Mouse (Mus musculus): ENCODE results near the gene Mctp1. TPM values are rescaled to one million over a fixed set of nuclear protein-coding genes. Genes with fewer than 3 reads are reported as not detected.

Gene Mctp1
- polyA plus RNA-seq, 1 experiment from 2014 or later = 0.33 TPM

GRCm38 (mm10) chr13:77068847-77069246 is 684.5 kb downstream of the Mctp1 start:
- ATAC-seq (replicated peaks; ENCODE audit: low FRiP score, low read depth) (no peak), DNase-seq (ENCODE audit: low spot score) (no peak)
- Histone ChIP-seq H3K4me2 (ENCODE audit: low read length) (no peak overlapping the region), H3K36me3 (ENCODE audit: insufficient read depth, low read length) (0 out of 2 replicates have a peak, but pooled peaks cover 5% of the 10 kb centered on the region), H3K9ac (ENCODE audit: low read depth, low read length) (no peak overlapping the region), H3K4me1 (replicated peaks; ENCODE audit: insufficient read depth, low read length) (no peaks in the 10 kb centered on the region), H3K4me3 (replicated peaks; ENCODE audit: low read depth, low read length) (no peak overlapping the region), H3K9me3 (replicated peaks; ENCODE audit: low read length) (no peaks in the 10 kb centered on the region), H3K27ac (no peak overlapping the region), H3K27me3 (ENCODE audit: insufficient read depth, low read length) (no peaks in the 10 kb centered on the region)
- 95% methylated on average over 1 of the region's 1 CpGs for WGBS
- no peak for TF ChIP-seq CTCF (IDR thresholded peaks at IDR 0.05; ENCODE audit: low read depth)

GRCm38 (mm10) chr13:77072030-77072429 is 687.7 kb downstream of the Mctp1 start:
- Histone ChIP-seq H3K27ac (no peak overlapping the region), H3K9ac (ENCODE audit: low read depth, low read length) (no peak overlapping the region), H3K4me2 (ENCODE audit: low read length) (no peak overlapping the region), H3K4me1 (replicated peaks; ENCODE audit: insufficient read depth, low read length) (no peaks in the 10 kb centered on the region), H3K4me3 (replicated peaks; ENCODE audit: low read depth, low read length) (no peak overlapping the region), H3K9me3 (replicated peaks; ENCODE audit: low read length) (0 out of 2 replicates have a peak, but pooled peaks cover 3% of the 10 kb centered on the region), H3K36me3 (ENCODE audit: insufficient read depth, low read length) (peaks cover 7% of the 10 kb centered on the region; the same call in 1 of the 2 replicates), H3K27me3 (ENCODE audit: insufficient read depth, low read length) (no peaks in the 10 kb centered on the region)
- TF ChIP-seq CTCF (IDR thresholded peaks at IDR 0.05; ENCODE audit: low read depth) = no peak
- DNase-seq (ENCODE audit: low spot score) = no peak
- ATAC-seq (replicated peaks; ENCODE audit: low FRiP score, low read depth) = no peak

Other genes with a start within 250 kb of the Mctp1 start
- not detected in 2 replicates for gene Fam81b, start 79.5 kb upstream of the Mctp1 start, polyA plus RNA-seq (2015; fragmentation: Nextera tagmentation; extraction: Ambion mirVana)